Mouse (Mus musculus): ENCODE results near the gene Fbxo48.

DNA sequence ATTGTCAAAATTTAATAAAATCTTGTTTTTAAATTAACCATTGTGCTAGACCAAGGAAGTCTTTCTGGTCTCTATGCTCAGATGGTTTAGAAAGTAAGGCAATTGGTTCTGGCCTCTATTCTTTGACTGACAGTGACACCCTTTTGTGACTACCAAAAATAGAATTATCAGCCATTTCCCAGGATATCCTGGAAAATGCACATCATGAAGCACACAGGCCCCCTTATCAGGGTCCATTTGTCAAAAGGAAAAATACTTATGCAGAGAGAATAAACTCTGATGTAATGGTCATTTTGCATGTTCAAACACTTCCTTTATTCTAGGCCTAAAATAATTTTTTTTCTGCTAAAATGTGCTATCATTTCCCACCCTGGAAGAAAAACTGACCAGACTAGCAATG lies 46.3 kb downstream of the Fbxo48 start:
- no peak for TF ChIP-seq CTCF (IDR thresholded peaks at IDR 0.05; ENCODE audit: low read depth)
- TF ChIP-seq EP300 (optimal IDR thresholded peaks at IDR 0.05) = no peak

All from stomach, postnatal 0 days (tissue).